Mouse (Mus musculus) cerebellum, adult 8-10 months (tissue): ENCODE results near the gene Gm17334.

Experiments used
- DNase-seq: peaks from one replicate; pipeline ENCODE4 v3.0.0; 2022

The Gm17334 gene

GRCm38 (mm10) chr11:53796409-53797151, 23.6 kb upstream of the Gm17334 start:
- DNase-seq: no peak

DNA sequence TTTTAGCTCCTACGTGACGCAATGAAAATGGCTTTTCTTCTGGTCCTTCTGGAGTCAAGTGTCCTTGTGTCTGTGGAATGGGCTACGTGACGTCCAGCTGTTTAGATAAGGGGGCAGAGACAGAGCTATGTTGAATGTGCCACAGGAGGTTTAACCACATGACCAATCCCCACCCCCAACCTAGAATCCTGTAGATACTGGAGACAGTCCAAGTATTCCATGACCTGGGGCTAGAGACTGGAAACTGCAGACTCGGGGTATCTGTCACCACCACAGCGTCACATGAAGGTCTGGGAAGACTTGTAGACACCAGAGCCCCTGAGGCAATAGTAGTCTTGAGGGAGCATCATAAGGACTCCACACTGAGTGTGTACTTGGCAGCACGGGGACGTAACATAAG, 22.8 kb upstream of the Gm17334 start:
- no peak for DNase-seq

DNA sequence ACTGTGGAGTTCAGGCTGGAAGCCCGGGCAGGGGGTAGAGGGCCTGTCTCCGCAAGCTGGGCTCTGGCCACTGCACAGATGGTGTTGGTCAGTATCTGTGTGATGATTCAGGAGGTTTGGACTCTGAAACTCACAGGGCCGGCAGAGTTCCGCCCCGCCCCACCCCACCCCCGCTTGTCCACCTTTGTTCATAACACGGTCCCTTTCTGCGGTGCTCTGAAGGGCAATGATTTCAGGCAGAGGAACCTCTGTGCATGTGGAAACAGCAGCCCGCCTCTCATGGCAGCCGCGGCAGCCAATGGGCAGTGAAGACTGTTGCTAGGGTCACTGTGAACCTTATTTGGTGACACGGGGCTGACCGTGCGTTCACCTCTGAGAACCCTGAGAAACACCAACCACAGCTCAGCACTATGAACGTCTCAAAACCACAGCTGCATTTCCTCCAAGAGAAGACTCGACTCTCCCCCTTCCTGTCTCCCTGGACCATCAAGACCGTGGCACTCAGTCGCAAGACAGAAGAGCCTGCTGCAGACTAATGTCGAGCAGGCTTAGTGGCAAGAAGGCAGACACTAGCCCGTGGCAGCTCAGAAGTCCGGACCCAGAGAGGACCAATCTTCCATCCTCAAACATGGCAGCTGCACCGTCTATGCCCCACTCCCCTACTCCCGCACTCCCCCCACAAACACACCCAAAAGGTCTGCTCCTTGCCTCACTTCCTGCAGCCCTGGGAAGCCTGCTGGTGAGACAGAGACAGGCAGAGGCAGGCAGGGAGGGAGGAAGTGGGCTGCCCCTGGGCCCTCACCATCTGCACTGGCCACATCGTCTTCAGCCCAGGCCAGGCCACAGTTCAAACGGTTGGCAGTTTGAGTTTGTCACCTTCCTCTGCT, 21.9 kb upstream of the Gm17334 start:
- DNase-seq: peak; percentile 27

DNA sequence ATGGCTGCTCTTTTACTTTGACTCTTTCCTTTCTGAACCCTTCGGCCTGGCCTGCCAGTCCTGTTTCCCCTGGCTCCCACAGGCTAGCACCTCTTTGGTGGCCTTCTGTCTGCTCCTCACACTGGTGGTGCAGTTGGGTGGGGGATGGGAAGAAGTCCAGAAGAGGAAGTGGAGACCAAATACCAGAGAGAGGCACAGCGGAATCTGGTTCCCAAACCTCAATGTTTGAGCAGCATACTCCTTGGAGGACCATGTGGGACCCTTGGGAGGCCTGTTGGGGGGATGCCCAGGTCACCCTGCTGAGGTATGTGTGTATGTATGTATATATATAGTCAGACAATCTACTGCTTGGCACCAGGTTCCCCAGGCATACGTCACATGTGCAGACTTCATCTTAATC, 21.0 kb upstream of the Gm17334 start:
- no peak for DNase-seq

DNA sequence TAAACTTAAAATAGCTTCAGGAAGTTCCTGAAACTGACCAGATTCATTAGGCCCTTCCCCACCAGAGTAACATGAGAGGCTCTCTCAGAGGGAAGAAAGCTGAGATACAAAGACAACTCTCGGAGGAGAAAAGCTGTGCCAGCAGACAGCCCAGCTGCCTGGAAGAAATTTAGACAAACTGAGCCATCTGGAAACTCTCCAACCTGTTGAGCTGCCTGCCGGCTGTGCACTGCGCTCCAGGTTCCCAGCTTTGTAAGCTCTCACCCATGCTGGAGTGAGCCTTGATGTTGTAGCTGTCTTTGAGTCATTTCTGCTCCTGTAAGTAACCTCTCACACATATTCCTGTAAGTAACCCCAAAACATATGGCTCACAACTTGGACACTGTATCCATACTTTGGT, 20.0 kb upstream of the Gm17334 start:
- no peak for DNase-seq

DNA sequence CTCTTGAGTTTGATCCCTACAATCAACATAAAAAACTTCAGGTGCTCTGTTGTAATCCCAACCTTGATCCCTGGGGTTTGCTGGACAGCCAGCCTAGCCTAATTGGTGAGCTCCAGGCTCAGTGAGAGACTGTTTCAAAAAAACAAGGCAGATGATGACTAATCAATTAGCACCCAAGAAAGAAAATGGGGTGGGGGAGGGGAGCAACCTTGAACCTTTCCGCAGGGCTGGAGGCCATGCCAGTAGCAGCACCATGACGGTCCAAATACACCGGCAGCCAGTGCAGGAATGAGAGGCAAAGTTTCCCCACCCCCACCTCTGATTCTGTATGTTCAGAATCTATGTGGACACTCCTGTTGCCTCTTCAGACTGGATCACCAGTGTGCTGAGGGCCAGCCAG, 16.3 kb upstream of the Gm17334 start:
- DNase-seq: no peak

DNA sequence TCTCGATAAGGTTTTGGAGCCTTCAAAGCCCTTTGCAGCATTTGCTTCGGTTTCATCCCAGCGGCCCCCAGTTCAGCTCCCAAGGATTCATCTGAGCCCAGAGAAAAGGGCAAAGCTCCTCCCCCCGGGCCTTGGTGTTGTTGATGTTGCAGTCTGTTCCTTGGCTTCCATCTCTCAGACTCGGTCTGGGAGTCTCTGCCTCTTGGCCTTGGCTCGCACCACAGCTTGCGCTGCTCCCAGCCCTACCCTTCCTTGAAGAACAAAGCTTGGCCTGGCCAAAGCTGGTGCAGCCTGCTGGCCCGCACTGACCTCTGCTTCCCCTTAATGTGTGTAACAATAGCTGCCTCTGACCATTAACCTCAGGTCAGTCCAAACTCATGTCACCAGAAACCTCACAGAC, 15.2 kb upstream of the Gm17334 start:
- no peak for DNase-seq

- no peak for DNase-seq
Observed at GRCm38 (mm10) chr11:53786058-53787031, 13.4 kb upstream of the Gm17334 start.

- no peak for DNase-seq
Observed at GRCm38 (mm10) chr11:53785311-53785936, 12.4 kb upstream of the Gm17334 start.

- no peak for DNase-seq
Observed at GRCm38 (mm10) chr11:53783288-53783687, 10.3 kb upstream of the Gm17334 start.

GRCm38 (mm10) chr11:53781964-53782363, 9.0 kb upstream of the Gm17334 start:
- DNase-seq: no peak

- no peak for DNase-seq
Observed at GRCm38 (mm10) chr11:53781201-53781775, 8.3 kb upstream of the Gm17334 start.

GRCm38 (mm10) chr11:53780262-53780661, 7.3 kb upstream of the Gm17334 start:
- DNase-seq: no peak

DNA sequence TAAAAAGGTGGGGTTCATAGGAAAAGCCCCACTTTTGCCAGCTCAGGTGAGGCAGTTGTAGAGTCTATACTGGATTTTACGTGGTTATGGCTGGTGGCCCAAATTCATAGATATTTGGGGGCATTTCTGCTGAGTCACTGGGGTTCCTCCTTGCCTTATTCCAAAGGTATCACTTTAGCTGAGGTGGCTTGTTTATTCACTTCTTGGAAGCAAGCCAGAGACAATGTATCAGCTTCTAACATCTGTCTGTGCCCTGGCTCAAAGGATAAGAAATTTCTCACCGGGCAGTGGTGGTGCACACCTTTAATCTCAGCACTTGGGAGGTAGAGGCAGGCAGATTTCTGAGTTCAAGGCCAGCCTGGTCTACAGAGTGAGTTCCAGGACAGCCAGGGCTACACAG, 6.8 kb upstream of the Gm17334 start:
- DNase-seq: no peak

DNA sequence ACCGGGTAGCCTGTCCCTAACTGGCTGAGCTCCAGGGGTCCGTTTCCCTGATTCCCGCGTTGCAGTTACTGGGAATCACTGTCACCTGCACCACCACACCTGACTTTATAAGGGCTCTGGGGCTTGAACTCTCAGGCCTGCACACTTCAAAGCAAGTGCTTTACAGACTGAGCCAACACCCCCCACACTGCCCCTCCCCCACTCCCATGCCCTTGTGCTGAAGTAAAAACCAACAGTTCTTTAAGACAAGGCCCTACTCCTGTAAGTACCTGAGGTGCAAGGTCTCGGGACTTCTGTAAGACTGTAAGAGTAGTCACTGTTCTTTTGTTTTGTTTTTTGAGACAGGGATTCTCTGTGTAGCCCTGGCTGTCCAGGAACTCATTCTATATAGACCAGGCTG, 5.5 kb upstream of the Gm17334 start:
- no peak for DNase-seq

DNA sequence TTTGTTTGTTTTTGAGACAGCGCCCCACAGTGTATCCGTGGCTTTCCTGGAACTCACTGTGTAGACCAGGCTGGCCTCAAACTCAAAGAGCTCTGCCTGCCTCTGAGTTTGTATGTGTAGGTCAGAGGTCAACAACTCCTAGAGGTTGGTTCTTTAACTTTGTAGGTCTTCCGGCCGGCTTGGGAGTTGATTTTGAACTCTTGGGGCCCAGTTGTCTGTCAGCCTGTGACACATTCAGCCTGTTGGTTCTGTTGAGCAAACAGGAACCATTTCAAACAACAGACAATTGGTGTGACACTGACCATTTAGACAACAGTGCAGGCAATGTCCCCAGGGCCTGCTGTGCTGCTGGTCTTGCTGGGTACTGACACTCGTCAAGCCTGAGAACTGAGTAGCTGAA, 4.7 kb upstream of the Gm17334 start:
- no peak for DNase-seq

GRCm38 (mm10) chr11:53774659-53775255, 1.8 kb upstream of the Gm17334 start:
- no peak for DNase-seq

- no peak for DNase-seq
Observed at GRCm38 (mm10) chr11:53773641-53774360, 814 bp upstream of the Gm17334 start.

GRCm38 (mm10) chr11:53772536-53772935, 451 bp downstream of the Gm17334 start:
- no peak for DNase-seq

DNA sequence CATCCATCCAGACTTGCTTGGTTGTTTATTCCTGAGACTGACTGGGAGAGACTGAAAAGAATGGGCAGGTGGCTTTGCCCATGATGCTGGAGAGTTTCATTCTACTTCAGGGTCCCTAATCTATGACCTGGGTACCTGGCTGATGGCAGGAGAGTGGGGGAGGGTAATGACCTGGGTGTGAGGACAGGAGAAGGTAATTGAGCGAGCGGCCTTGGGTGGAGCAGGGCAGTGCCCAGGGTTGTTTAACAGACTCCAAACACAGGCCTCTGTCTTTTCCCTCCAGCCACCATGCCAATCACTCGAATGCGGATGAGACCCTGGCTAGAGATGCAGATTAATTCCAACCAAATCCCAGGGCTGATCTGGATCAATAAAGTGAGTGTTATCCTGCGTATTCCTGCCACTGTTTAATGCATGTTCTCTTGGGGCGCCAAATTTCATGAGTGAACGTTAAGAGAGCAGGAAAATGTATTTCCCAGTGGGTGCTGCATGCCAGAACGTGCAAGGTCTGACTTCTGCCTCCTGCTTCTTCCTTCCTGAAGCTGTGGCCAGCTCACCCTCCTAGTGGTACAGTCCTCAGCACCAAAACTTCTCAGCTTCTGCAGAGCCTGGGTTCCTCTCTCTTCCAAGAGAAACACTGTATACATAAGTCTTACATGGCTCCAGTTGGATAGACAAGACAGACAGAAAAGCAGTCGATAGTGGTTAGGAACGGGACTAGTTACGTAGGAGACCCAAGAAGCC, 1.8 kb downstream of the Gm17334 start:
- DNase-seq: no peak
